Mouse (Mus musculus): ENCODE measurements around the gene Nptx1. TPM values are rescaled to one million over a fixed set of nuclear protein-coding genes. Genes with fewer than 3 reads are reported as not detected.
A peak's percentile ranks its signal among the peaks of the same experiment; 100 is the strongest.

Gene Nptx1
- 0.29 and 0.59 TPM in 2 replicates for polyA plus RNA-seq (2014; fragmentation: Nextera tagmentation; extraction: Ambion mirVana)

DNA sequence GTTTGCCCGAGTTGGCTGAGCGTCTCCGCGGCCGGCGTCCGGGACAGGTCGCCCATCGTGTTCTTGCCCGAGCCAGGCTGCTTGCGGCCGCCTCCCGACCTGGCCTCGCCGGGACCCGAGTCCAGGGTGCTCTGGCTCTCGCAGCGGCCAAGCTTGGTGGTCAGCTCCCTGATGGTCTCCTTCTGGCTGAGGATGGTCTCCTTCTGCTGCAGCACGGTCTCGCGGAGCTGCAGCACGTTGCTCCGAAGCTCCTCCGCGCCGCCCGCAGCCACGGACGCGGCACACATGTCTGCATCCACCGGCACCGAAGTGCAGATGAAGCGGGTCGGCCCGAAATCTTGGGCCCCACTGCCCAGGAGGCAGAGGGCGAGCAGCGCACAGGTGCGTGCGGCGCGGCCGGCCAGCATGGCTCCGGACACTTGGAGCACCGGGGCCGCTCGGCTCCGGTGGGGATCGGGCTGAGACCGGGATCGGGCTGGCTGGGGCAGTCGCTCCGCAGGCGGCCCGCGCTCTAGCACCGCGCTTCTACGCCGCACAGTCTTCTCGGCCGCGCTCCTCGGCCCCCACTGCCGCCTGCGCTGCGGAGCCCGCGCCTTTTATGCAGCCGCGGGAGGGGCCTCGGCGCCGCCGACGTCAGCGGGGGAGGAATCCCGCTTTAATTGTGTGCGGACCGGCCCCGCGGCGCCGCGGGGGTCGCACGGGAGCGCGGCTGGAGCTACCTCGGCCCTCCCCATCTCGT is at the start of gene Nptx1:
Gene Nptx1 (minus strand): TSS at position 571 of the 739 bp plus-strand sequence.
- H3K4me1 ChIP-seq (ENCODE audit: control insufficient read depth, insufficient read depth, low read length): peaks cover 30% of the 10 kb centered on the region
- H3K4me3 ChIP-seq (ENCODE audit: low read depth, low read length): peak within 1 kb of the TSS; percentile 57
- peak within 1 kb of the TSS; percentile 99 for H3K4me2 ChIP-seq (replicated peaks; ENCODE audit: low read depth, low read length)
- H3K27me3 ChIP-seq (ENCODE audit: control insufficient read depth, insufficient read depth, low read length): peaks cover 42% of the 10 kb centered on the region
- ATAC-seq (ENCODE audit: insufficient number of reproducible peaks, insufficient read depth, low FRiP score, low read depth): peak; percentile 25; the same call in 1 of the 2 replicates
- under 1% methylated on average over 72 of the region's 90 CpGs for WGBS
- no peaks in the 10 kb centered on the region for H3K36me3 ChIP-seq (ENCODE audit: control insufficient read depth, insufficient read depth, low read length)
- H3K27ac ChIP-seq (ENCODE audit: low read length): no peak within 1 kb of the TSS
- H3K9me3 ChIP-seq (ENCODE audit: control insufficient read depth, low read depth, low read length): no peaks in the 10 kb centered on the region
- peak within 1 kb of the TSS; percentile 36; the same call in 1 of the 2 replicates for H3K9ac ChIP-seq (replicated peaks; ENCODE audit: low read depth, low read length)

- WGBS: 28% methylated on average over 3 of the region's 3 CpGs
These were observed 46.4 kb upstream of the Nptx1 start for GRCm38 (mm10) chr11:119593966-119594365.

GRCm38 (mm10) chr11:119589242-119589641 is 41.7 kb upstream of the Nptx1 start:
- Histone ChIP-seq H3K27ac (ENCODE audit: low read length) (no peak overlapping the region), H3K4me2 (replicated peaks; ENCODE audit: low read depth, low read length) (no peak overlapping the region), H3K36me3 (ENCODE audit: control insufficient read depth, insufficient read depth, low read length) (no peaks in the 10 kb centered on the region), H3K27me3 (ENCODE audit: control insufficient read depth, insufficient read depth, low read length) (no peaks in the 10 kb centered on the region), H3K9me3 (ENCODE audit: control insufficient read depth, low read depth, low read length) (no peaks in the 10 kb centered on the region), H3K9ac (replicated peaks; ENCODE audit: low read depth, low read length) (no peak overlapping the region), H3K4me3 (ENCODE audit: low read depth, low read length) (no peak overlapping the region), H3K4me1 (ENCODE audit: control insufficient read depth, insufficient read depth, low read length) (peaks cover 9% of the 10 kb centered on the region; the same call in 1 of the 2 replicates)
- no peak for ATAC-seq (ENCODE audit: insufficient number of reproducible peaks, insufficient read depth, low FRiP score, low read depth)
- 71% methylated on average over 7 of the region's 7 CpGs for WGBS

More at GRCm38 (mm10) chr11:119593966-119594365, 46.4 kb upstream of the Nptx1 start:
- Histone ChIP-seq H3K4me3 (ENCODE audit: low read depth, low read length) (no peak overlapping the region), H3K9ac (replicated peaks; ENCODE audit: low read depth, low read length) (no peak overlapping the region), H3K36me3 (ENCODE audit: control insufficient read depth, insufficient read depth, low read length) (no peaks in the 10 kb centered on the region), H3K27me3 (ENCODE audit: control insufficient read depth, insufficient read depth, low read length) (no peaks in the 10 kb centered on the region), H3K27ac (ENCODE audit: low read length) (no peak overlapping the region), H3K4me2 (replicated peaks; ENCODE audit: low read depth, low read length) (no peak overlapping the region), H3K4me1 (ENCODE audit: control insufficient read depth, insufficient read depth, low read length) (no peaks in the 10 kb centered on the region), H3K9me3 (ENCODE audit: control insufficient read depth, low read depth, low read length) (no peaks in the 10 kb centered on the region)
- no peak for ATAC-seq (ENCODE audit: insufficient number of reproducible peaks, insufficient read depth, low FRiP score, low read depth)

DNA sequence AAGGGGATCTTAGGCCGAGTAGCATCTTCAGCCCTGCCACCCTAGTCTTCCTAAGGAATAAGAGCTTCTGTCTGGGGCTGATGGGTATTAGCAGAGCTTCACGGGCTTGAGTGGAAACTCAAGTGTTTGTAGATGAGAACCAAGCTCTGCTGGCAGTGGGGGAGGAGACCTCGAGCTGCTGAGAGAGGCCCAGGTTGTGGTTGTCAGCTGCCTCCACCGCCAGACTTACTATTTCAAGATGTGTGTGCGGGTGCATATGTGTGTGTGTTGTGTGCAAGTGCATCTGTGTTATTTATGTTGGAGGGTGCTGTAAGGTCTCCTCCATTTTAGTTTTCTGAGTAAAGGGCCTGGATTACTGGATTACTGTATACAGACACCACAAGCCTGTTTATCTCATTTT is 39.6 kb upstream of the Nptx1 start:
- no peak for ATAC-seq (ENCODE audit: insufficient number of reproducible peaks, insufficient read depth, low FRiP score, low read depth)
- H3K4me3 ChIP-seq (ENCODE audit: low read depth, low read length): no peak overlapping the region
- H3K36me3 ChIP-seq (ENCODE audit: control insufficient read depth, insufficient read depth, low read length): no peaks in the 10 kb centered on the region
- 37% methylated on average over 5 of the region's 5 CpGs for WGBS
- no peak overlapping the region for H3K9ac ChIP-seq (replicated peaks; ENCODE audit: low read depth, low read length)
- peaks cover 9% of the 10 kb centered on the region; the same call in 1 of the 2 replicates for H3K4me1 ChIP-seq (ENCODE audit: control insufficient read depth, insufficient read depth, low read length)
- no peak overlapping the region for H3K27ac ChIP-seq (ENCODE audit: low read length)
- H3K27me3 ChIP-seq (ENCODE audit: control insufficient read depth, insufficient read depth, low read length): no peaks in the 10 kb centered on the region
- no peak overlapping the region for H3K4me2 ChIP-seq (replicated peaks; ENCODE audit: low read depth, low read length)
- no peaks in the 10 kb centered on the region for H3K9me3 ChIP-seq (ENCODE audit: control insufficient read depth, low read depth, low read length)

DNA sequence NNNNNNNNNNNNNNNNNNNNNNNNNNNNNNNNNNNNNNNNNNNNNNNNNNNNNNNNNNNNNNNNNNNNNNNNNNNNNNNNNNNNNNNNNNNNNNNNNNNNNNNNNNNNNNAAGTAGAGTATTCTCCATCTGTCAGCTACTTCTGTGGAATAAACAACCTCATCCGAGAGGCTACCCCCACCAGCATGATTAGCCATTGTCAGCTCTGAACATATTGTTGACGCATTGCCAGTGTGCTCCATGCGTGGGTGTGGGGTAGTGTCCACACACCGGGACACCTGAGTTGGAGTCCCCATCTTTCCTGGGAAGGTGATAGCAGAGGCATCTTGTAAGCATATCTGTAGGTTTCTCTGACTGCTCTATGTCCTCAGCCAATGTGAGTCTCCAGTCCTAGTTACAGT is 39.0 kb upstream of the Nptx1 start:
- Histone ChIP-seq H3K9ac (replicated peaks; ENCODE audit: low read depth, low read length) (no peak overlapping the region), H3K36me3 (ENCODE audit: control insufficient read depth, insufficient read depth, low read length) (no peaks in the 10 kb centered on the region), H3K4me3 (ENCODE audit: low read depth, low read length) (no peak overlapping the region), H3K9me3 (ENCODE audit: control insufficient read depth, low read depth, low read length) (no peaks in the 10 kb centered on the region), H3K4me1 (ENCODE audit: control insufficient read depth, insufficient read depth, low read length) (peaks cover 9% of the 10 kb centered on the region; the same call in 1 of the 2 replicates), H3K27ac (ENCODE audit: low read length) (no peak overlapping the region), H3K27me3 (ENCODE audit: control insufficient read depth, insufficient read depth, low read length) (no peaks in the 10 kb centered on the region), H3K4me2 (replicated peaks; ENCODE audit: low read depth, low read length) (no peak overlapping the region)
- no peak for ATAC-seq (ENCODE audit: insufficient number of reproducible peaks, insufficient read depth, low FRiP score, low read depth)
- 57% methylated on average over 4 of the region's 4 CpGs for WGBS

DNA sequence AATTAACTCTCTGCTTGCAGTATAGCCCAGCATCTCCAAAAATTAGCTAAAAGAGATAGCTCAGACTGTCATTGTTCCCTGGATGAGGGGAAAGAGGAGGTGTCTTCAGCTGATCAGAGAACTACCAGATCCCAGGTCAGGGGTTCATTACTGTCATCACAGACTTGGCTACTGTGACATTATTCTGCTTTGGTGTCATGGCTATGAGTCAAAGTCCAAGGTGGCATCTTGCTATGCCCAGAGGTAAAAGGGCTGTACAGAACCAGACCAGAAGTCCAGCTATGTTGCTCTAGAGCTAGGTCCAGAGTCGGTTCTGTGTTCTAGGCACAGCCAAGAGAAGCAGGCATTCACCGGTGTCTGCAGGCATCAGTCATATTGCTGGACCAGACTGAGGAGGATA is 30.2 kb upstream of the Nptx1 start:
- ATAC-seq (ENCODE audit: insufficient number of reproducible peaks, insufficient read depth, low FRiP score, low read depth): no peak
- Histone ChIP-seq H3K4me2 (replicated peaks; ENCODE audit: low read depth, low read length) (no peak overlapping the region), H3K4me1 (ENCODE audit: control insufficient read depth, insufficient read depth, low read length) (peaks cover 10% of the 10 kb centered on the region), H3K9ac (replicated peaks; ENCODE audit: low read depth, low read length) (no peak overlapping the region), H3K9me3 (ENCODE audit: control insufficient read depth, low read depth, low read length) (no peaks in the 10 kb centered on the region), H3K27ac (ENCODE audit: low read length) (no peak overlapping the region), H3K27me3 (ENCODE audit: control insufficient read depth, insufficient read depth, low read length) (no peaks in the 10 kb centered on the region), H3K36me3 (ENCODE audit: control insufficient read depth, insufficient read depth, low read length) (no peaks in the 10 kb centered on the region), H3K4me3 (ENCODE audit: low read depth, low read length) (no peak overlapping the region)
- WGBS: 86% methylated on average over 2 of the region's 2 CpGs

DNA sequence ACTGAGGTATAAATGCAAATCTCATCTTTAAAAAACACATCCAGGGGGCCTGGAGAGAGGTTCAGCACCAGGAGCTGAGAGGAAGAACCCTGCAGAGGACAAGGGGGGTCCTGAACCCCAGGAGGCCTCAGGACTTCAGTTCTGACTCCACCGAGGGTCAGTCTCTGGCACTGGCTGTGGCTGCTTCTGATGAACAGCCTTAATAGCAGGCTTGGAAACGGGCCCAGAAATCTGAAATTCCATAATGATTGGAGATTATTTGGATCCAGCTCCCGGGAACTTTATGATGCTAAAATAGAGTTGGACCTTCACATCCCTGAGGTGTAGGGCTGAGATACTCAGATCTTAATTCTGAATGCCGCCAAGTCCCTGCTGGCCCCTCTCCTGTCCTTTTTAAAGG is 29.3 kb upstream of the Nptx1 start:
- WGBS: 6% methylated on average over 4 of the region's 4 CpGs
- Histone ChIP-seq H3K4me1 (ENCODE audit: control insufficient read depth, insufficient read depth, low read length) (peaks cover 10% of the 10 kb centered on the region), H3K9ac (replicated peaks; ENCODE audit: low read depth, low read length) (no peak overlapping the region), H3K4me2 (replicated peaks; ENCODE audit: low read depth, low read length) (no peak overlapping the region), H3K27ac (ENCODE audit: low read length) (0 out of 2 replicates have a peak overlapping the region, but pooled peaks have one; percentile 27), H3K9me3 (ENCODE audit: control insufficient read depth, low read depth, low read length) (no peaks in the 10 kb centered on the region), H3K36me3 (ENCODE audit: control insufficient read depth, insufficient read depth, low read length) (no peaks in the 10 kb centered on the region), H3K4me3 (ENCODE audit: low read depth, low read length) (no peak overlapping the region), H3K27me3 (ENCODE audit: control insufficient read depth, insufficient read depth, low read length) (no peaks in the 10 kb centered on the region)
- no peak for ATAC-seq (ENCODE audit: insufficient number of reproducible peaks, insufficient read depth, low FRiP score, low read depth)

DNA sequence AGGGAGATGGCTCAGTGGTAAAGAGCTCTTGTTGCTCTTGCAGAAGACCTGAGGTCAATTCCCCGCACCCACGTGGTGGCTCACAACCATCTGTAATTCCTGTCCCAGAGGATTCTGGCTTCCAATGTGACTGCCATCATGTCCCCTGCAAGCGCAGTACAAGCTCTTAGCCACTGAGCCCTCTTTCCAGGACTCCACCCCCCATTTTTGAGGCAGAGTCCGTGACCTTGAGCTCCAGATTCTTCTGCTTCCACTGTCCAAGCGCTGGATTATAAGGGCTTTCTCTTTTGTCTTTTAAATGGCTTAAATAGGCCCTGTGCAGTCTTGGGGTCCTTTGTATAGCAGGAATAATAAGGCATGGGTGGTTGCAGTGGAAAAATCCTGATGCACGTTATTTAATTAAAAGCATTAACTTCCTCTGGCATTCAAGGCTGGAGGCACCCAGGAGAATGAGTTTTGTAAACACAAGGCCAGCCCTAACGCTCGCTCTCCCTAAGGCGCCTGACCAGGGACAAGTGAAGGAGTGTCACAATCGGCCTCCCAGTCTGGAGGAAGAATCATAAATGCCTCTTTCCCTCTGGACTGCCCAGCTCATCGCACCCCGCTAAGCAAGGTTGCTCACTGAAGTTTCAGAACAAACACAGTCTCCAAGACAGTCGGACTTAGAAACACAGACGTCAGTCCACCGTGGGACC is 24.9 kb upstream of the Nptx1 start:
- WGBS: 64% methylated on average over 15 of the region's 15 CpGs
- no peak for ATAC-seq (ENCODE audit: insufficient number of reproducible peaks, insufficient read depth, low FRiP score, low read depth)
- H3K27ac ChIP-seq (ENCODE audit: low read length): no peak overlapping the region

More for the DNA sequence above, 24.9 kb upstream of the Nptx1 start:
- H3K9me3 ChIP-seq (ENCODE audit: control insufficient read depth, low read depth, low read length): no peaks in the 10 kb centered on the region
- no peak overlapping the region for H3K9ac ChIP-seq (replicated peaks; ENCODE audit: low read depth, low read length)
- peaks cover 12% of the 10 kb centered on the region for H3K4me1 ChIP-seq (ENCODE audit: control insufficient read depth, insufficient read depth, low read length)
- no peaks in the 10 kb centered on the region for H3K36me3 ChIP-seq (ENCODE audit: control insufficient read depth, insufficient read depth, low read length)
- no peak overlapping the region for H3K4me3 ChIP-seq (ENCODE audit: low read depth, low read length)
- no peak overlapping the region for H3K4me2 ChIP-seq (replicated peaks; ENCODE audit: low read depth, low read length)
- no peaks in the 10 kb centered on the region for H3K27me3 ChIP-seq (ENCODE audit: control insufficient read depth, insufficient read depth, low read length)
